Mouse (Mus musculus) liver, embryonic 11.5 days (tissue): ENCODE measurements around the gene Vldlr. TPM values are rescaled to one million over a fixed set of nuclear protein-coding genes. Genes with fewer than 3 reads are reported as not detected.

Experiments used
- ATAC-seq: fragments of 200-750 bp; cut with Nextera tagmentation; replicated peaks from 2 replicates; pipeline ENCODE4 v1.8.0; 2017; ENCODE audit warnings: moderate number of reproducible peaks, mild to moderate bottlenecking, moderate TSS enrichment, moderate library complexity; ENCODE audit not compliant: low FRiP score
- DNase-seq: peaks from one replicate; pipeline ENCODE4 v3.0.0-alpha.2; 2017; ENCODE audit warnings: low spot score
- H3K27ac ChIP-seq: fragments of 300-500 bp; sonication (generic); 2 replicates; pipeline ENCODE4 v1.5.1; 2014; ENCODE audit warnings: mild to moderate bottlenecking, low read depth, low read length, control low read depth
- H3K27me3 ChIP-seq: fragments of 300-500 bp; sonication (generic); replicated peaks from 2 replicates; pipeline ENCODE4 v1.6.1; 2014; ENCODE audit warnings: low read length, mixed read lengths; ENCODE audit not compliant: control insufficient read depth, insufficient read depth
- H3K36me3 ChIP-seq: fragments of 300-500 bp; sonication (generic); 2 replicates; pipeline ENCODE4 v1.6.1; 2014; ENCODE audit warnings: mild to moderate bottlenecking, low read length, moderate library complexity, mixed read lengths; ENCODE audit not compliant: control insufficient read depth, insufficient read depth
- H3K4me1 ChIP-seq: fragments of 300-500 bp; sonication (generic); replicated peaks from 2 replicates; pipeline ENCODE4 v1.6.1; 2014; ENCODE audit warnings: low read length, mixed read lengths; ENCODE audit not compliant: control insufficient read depth, insufficient read depth
- H3K4me2 ChIP-seq: fragments of 300-500 bp; sonication (generic); 2 replicates; pipeline ENCODE4 v1.6.1; 2014; ENCODE audit warnings: mild to moderate bottlenecking, control low read depth, moderate library complexity
- H3K4me3 ChIP-seq: fragments of 300-500 bp; sonication (generic); 2 replicates; pipeline ENCODE4 v1.5.1; 2014; ENCODE audit warnings: low read depth, low read length, control low read depth
- H3K9ac ChIP-seq: fragments of 300-500 bp; sonication (generic); 2 replicates; pipeline ENCODE4 v1.6.1; 2014; ENCODE audit warnings: low read depth, low read length, control low read depth
- H3K9me3 ChIP-seq: fragments of 300-500 bp; sonication (generic); 2 replicates; pipeline ENCODE4 v1.6.1; 2016; ENCODE audit warnings: low read length, inconsistent platforms, mixed read lengths; ENCODE audit not compliant: control insufficient read depth
- WGBS: fragments of 180-500 bp; shearing (Covaris S2); extraction: QIAGEN DNeasy Blood & Tissue Kit; methylation state at CpG from one replicate; pipeline ENCODE4 v1.1.7; 2014; 5-methylcytosine and 5-hydroxymethylcytosine counted together
- polyA plus RNA-seq: library from polyadenylated mRNA; unstranded; fragments of >200 nt; fragmentation: Nextera tagmentation; extraction: Ambion mirVana; gene quantifications from 2 replicates; pipeline ENCODE4 v1.2.1, GENCODE M21; 2014

Vldlr gene
- polyA plus RNA-seq, 1 experiment from 2014 or later, result 5.6 TPM

DNA sequence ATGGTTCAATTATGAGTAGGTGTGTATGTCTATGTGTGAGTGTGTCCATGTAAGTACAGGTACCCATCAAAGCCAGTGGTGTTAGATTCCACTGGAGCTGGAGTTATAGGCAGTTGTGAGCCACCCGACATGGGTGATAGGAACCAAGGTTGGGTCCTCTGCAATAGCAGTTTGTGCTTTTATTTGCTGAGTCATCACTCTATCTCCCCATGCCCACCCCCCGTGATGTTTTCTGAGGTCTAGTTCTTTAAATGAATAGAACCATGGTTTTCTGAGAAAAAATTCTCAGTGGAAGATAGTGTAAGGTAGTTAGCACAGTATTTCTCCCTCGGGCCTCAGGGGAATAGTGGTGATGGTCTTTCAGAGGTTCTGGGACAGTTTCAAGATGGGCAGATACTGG is 39.4 kb downstream of the Vldlr start:
- Histone ChIP-seq H3K36me3 (no peaks in the 10 kb centered on the region), H3K9ac (no peak overlapping the region), H3K27me3 (no peaks in the 10 kb centered on the region), H3K9me3 (no peaks in the 10 kb centered on the region), H3K4me3 (no peak overlapping the region), H3K4me2 (no peak overlapping the region), H3K27ac (no peak overlapping the region), H3K4me1 (no peaks in the 10 kb centered on the region; the same call in 1 of the 2 replicates)
- ATAC-seq (no peak), DNase-seq (no peak)
- 71% methylated on average over 3 of the region's 3 CpGs for WGBS

DNA sequence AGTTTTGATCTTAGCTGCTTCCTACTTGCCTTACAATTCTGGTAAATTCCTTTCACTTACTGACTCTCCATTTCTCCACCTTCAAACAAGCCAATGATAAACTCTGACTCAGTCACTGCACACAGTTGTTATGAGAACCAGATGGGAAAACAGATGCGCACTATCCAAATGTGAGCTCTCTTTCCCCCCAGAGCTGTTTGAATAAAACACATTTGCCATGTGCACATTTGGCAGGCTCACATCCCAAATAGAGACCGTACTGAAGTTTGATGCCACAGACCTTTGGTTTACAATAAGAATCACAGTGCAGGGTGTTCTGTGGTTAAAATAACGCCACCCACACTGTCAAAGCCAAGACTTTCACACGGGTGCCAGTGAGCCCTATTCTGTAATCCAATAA is 43.8 kb downstream of the Vldlr start:
- no peak for DNase-seq
- Histone ChIP-seq H3K9me3 (no peaks in the 10 kb centered on the region), H3K4me1 (no peaks in the 10 kb centered on the region; the same call in 1 of the 2 replicates), H3K4me2 (no peak overlapping the region), H3K27ac (no peak overlapping the region), H3K36me3 (no peaks in the 10 kb centered on the region), H3K27me3 (no peaks in the 10 kb centered on the region), H3K4me3 (no peak overlapping the region), H3K9ac (no peak overlapping the region)
- WGBS, result 74% methylated on average over 4 of the region's 4 CpGs
- no peak for ATAC-seq

GRCm38 (mm10) chr19:27260621-27261278 is 44.5 kb downstream of the Vldlr start:
- Histone ChIP-seq H3K27me3 (no peaks in the 10 kb centered on the region), H3K36me3 (no peaks in the 10 kb centered on the region), H3K9me3 (no peaks in the 10 kb centered on the region), H3K4me2 (no peak overlapping the region), H3K27ac (no peak overlapping the region), H3K9ac (no peak overlapping the region), H3K4me1 (no peaks in the 10 kb centered on the region; the same call in 1 of the 2 replicates), H3K4me3 (no peak overlapping the region)
- ATAC-seq, result no peak
- WGBS, result 75% methylated on average over 8 of the region's 8 CpGs
- DNase-seq, result no peak

DNA sequence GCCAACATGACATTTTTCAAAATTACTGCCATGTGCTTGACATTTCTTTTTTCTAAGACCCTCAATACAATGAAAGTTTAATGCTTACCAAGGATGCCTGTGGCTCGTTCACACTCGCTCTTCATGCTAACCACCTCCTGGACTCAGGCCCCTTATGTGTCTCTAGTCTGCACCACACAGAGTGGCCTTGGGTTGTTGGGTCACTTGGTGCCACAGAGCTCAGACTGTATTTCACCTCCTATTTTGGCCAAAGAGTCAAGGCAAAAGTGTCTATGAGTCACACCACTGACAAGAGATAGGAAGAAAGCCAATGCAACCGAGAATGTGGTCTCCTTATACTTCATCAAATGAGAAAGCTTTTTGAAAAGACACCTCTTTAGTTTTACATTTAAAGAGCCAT is 45.9 kb downstream of the Vldlr start:
- no peaks in the 10 kb centered on the region for H3K9me3 ChIP-seq
- 75% methylated on average over 3 of the region's 3 CpGs for WGBS
- ATAC-seq (no peak), DNase-seq (no peak)
- H3K4me1 ChIP-seq, result no peaks in the 10 kb centered on the region; the same call in 1 of the 2 replicates
- no peak overlapping the region for H3K4me2 ChIP-seq
- H3K9ac ChIP-seq, result no peak overlapping the region
- H3K27me3 ChIP-seq, result no peaks in the 10 kb centered on the region
- no peak overlapping the region for H3K4me3 ChIP-seq
- H3K36me3 ChIP-seq, result no peaks in the 10 kb centered on the region
- no peak overlapping the region for H3K27ac ChIP-seq

DNA sequence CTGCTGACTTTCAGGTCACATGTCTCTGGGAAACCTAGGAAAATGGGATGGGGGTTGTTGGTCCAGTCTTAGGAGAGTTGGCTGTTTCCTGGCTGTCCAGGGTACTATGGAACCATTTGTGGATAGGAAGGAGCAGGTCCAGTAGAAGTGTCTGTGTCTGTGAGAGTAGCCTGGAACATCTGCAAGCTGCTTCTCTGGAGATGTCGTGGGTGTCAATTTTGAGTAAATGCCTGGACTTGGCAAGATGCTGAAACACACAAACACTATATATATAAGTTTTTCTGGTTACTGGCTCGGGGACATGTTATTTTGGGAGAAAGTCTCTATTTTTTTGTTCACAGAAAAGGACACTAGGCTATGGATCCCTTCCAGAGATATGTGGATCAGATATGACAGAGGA is 57.1 kb downstream of the Vldlr start:
- Histone ChIP-seq H3K9me3 (no peaks in the 10 kb centered on the region), H3K27me3 (no peaks in the 10 kb centered on the region), H3K9ac (no peak overlapping the region), H3K4me1 (no peaks in the 10 kb centered on the region), H3K36me3 (no peaks in the 10 kb centered on the region), H3K27ac (no peak overlapping the region), H3K4me2 (no peak overlapping the region), H3K4me3 (no peak overlapping the region)
- 64% methylated on average over 2 of the region's 2 CpGs for WGBS
- DNase-seq, result no peak
- no peak for ATAC-seq

DNA sequence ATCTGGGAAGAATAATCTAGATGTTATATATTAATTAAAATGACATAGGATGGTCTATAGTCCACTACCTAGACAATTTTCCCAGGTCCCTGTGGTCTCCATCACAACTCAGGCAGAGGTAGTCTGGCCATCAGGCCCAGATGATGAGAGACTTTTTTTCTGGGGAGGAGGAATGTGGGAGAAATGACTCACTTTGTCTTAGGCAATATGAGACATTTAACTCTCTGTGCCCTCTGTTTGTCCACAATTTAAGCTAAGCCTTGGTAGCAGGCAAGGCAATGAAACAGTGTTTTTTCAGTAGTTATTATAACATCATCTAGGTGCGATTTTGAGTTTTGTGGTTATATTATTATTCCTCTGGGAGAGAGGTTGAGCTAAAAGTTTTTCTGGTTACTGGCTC is 58.1 kb downstream of the Vldlr start:
- H3K9me3 ChIP-seq, result no peaks in the 10 kb centered on the region
- H3K36me3 ChIP-seq, result no peaks in the 10 kb centered on the region
- H3K9ac ChIP-seq, result no peak overlapping the region
- DNase-seq (no peak), ATAC-seq (no peak)
- no peak overlapping the region for H3K4me2 ChIP-seq
- no peak overlapping the region for H3K4me3 ChIP-seq
- WGBS, result 77% methylated on average over 1 of the region's 1 CpGs
- H3K4me1 ChIP-seq, result no peaks in the 10 kb centered on the region
- H3K27ac ChIP-seq, result no peak overlapping the region
- no peaks in the 10 kb centered on the region for H3K27me3 ChIP-seq

DNA sequence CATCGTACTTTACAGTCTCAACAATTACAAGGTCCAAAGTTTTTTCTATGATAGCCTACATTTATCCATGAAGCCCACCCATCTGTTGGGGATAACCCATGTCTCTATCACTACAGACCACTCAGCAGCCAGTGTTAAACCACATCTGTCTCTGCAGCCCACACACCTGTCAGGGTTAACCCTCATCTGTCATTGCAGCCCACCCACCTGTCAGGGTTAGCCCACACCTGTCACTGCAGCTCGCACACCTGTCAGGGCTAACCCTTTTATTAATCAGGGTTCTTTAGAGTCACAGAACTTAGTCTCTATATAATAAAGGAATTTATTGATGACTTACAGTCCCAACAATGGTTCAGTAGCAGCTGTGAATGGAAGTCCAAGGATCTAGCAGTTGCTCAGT is 62.9 kb downstream of the Vldlr start:
- DNase-seq, result no peak
- Histone ChIP-seq H3K27ac (no peak overlapping the region), H3K4me2 (no peak overlapping the region), H3K4me3 (no peak overlapping the region), H3K36me3 (no peaks in the 10 kb centered on the region), H3K9me3 (no peaks in the 10 kb centered on the region), H3K9ac (no peak overlapping the region), H3K4me1 (no peaks in the 10 kb centered on the region), H3K27me3 (no peaks in the 10 kb centered on the region)
- 86% methylated on average over 2 of the region's 2 CpGs for WGBS
- ATAC-seq, result no peak

Other genes starting within 250 kb of the Vldlr start
- gene Kcnv2, start 106.1 kb downstream of the Vldlr start, polyA plus RNA-seq, result 0.03 TPM in 1 of 2 replicates, not detected in the other
- gene Pum3, start 213.3 kb downstream of the Vldlr start, polyA plus RNA-seq, result 118 TPM in 2 replicates